Mouse (Mus musculus) hindbrain, embryonic 11.5 days (tissue): Measurements from ENCODE around the gene Scgb3a1. TPM values are rescaled to one million over a fixed set of nuclear protein-coding genes. Genes with fewer than 3 reads are reported as not detected.

Source experiments
- ATAC-seq: fragments of 200-750 bp; cut with Nextera tagmentation; 2 replicates; pipeline ENCODE4 v1.8.0; 2017; ENCODE audit warnings: mild to moderate bottlenecking, moderate TSS enrichment, moderate library complexity; ENCODE audit not compliant: low FRiP score
- DNase-seq: peaks from one replicate; pipeline ENCODE4 v3.0.0-alpha.2; 2015; ENCODE audit warnings: low spot score
- H3K27ac ChIP-seq: fragments of 300-500 bp; sonication (generic); 2 replicates; pipeline ENCODE4 v1.5.1; 2014; ENCODE audit warnings: mild to moderate bottlenecking, low read depth, low read length
- H3K27me3 ChIP-seq: fragments of 300-500 bp; sonication (generic); 2 replicates; pipeline ENCODE4 v1.6.1; 2014; ENCODE audit warnings: mild to moderate bottlenecking, low read length, moderate library complexity, mixed read lengths; ENCODE audit not compliant: control insufficient read depth, insufficient read depth
- H3K36me3 ChIP-seq: fragments of 300-500 bp; sonication (generic); 2 replicates; pipeline ENCODE4 v1.6.1; 2014; ENCODE audit warnings: mild to moderate bottlenecking, low read length, moderate library complexity, mixed read lengths; ENCODE audit not compliant: control insufficient read depth, insufficient read depth
- H3K4me1 ChIP-seq: fragments of 300-500 bp; sonication (generic); replicated peaks from 2 replicates; pipeline ENCODE4 v1.6.1; 2014; ENCODE audit warnings: low read length, mixed read lengths; ENCODE audit not compliant: control insufficient read depth, insufficient read depth
- H3K4me2 ChIP-seq: fragments of 300-500 bp; sonication (generic); replicated peaks from 2 replicates; pipeline ENCODE4 v1.6.1; 2014; ENCODE audit warnings: mild to moderate bottlenecking, low read depth, low read length
- H3K4me3 ChIP-seq: fragments of 300-500 bp; sonication (generic); 2 replicates; pipeline ENCODE4 v1.5.1; 2014; ENCODE audit warnings: low read depth, low read length
- H3K9ac ChIP-seq: fragments of 300-500 bp; sonication (generic); 2 replicates; pipeline ENCODE4 v1.6.1; 2014; ENCODE audit warnings: low read depth, low read length
- H3K9me3 ChIP-seq: fragments of 300-500 bp; sonication (generic); 2 replicates; pipeline ENCODE4 v1.6.1; 2016; ENCODE audit warnings: low read length; ENCODE audit not compliant: control insufficient read depth
- WGBS: fragments of 180-500 bp; shearing (Covaris S2); extraction: QIAGEN DNeasy Blood & Tissue Kit; methylation state at CpG from one replicate; pipeline ENCODE4 v1.1.7; 2014; 5-methylcytosine and 5-hydroxymethylcytosine counted together
- polyA plus RNA-seq: library from polyadenylated mRNA; unstranded; fragments of >200 nt; fragmentation: Nextera tagmentation; extraction: Ambion mirVana; gene quantifications from 2 replicates; pipeline ENCODE4 v1.2.1, GENCODE M21; 2014

The Scgb3a1 gene
- polyA plus RNA-seq, 1 experiment from 2014 or later = not detected

GRCm38 (mm10) chr11:49707834-49708233 is 44.4 kb downstream of the Scgb3a1 start:
- no peak overlapping the region for H3K4me3 ChIP-seq
- H3K27me3 ChIP-seq = no peaks in the 10 kb centered on the region
- 0 out of 2 replicates have a peak, but pooled peaks cover 5% of the 10 kb centered on the region for H3K36me3 ChIP-seq
- H3K4me2 ChIP-seq = no peak overlapping the region
- WGBS = 92% methylated on average over 2 of the region's 2 CpGs
- no peak overlapping the region for H3K27ac ChIP-seq
- ATAC-seq (no peak), DNase-seq (no peak)
- H3K9ac ChIP-seq = no peak overlapping the region
- H3K9me3 ChIP-seq = no peaks in the 10 kb centered on the region
- H3K4me1 ChIP-seq = no peaks in the 10 kb centered on the region; the same call in 1 of the 2 replicates

GRCm38 (mm10) chr11:49710664-49711063 is 47.3 kb downstream of the Scgb3a1 start:
- Histone ChIP-seq H3K4me1 (no peaks in the 10 kb centered on the region; the same call in 1 of the 2 replicates), H3K36me3 (0 out of 2 replicates have a peak, but pooled peaks cover 5% of the 10 kb centered on the region), H3K27me3 (no peaks in the 10 kb centered on the region), H3K27ac (no peak overlapping the region), H3K4me2 (peak overlapping the region; percentile 65), H3K4me3 (peak overlapping the region; percentile 98), H3K9ac (0 out of 2 replicates have a peak overlapping the region, but pooled peaks have one; percentile 8), H3K9me3 (no peaks in the 10 kb centered on the region)
- no peak for ATAC-seq
- WGBS = 77% methylated on average over 2 of the region's 2 CpGs
- no peak for DNase-seq

- no peaks in the 10 kb centered on the region; the same call in 1 of the 2 replicates for H3K4me1 ChIP-seq
- peak overlapping the region; percentile 93 for H3K27ac ChIP-seq
- H3K9ac ChIP-seq = peak overlapping the region; percentile 98
Observed at GRCm38 (mm10) chr11:49711981-49712554, 48.7 kb downstream of the Scgb3a1 start.

GRCm38 (mm10) chr11:49712555-49713335 is 49.3 kb downstream of the Scgb3a1 start, which contains the start of gene Cnot6:
Gene Cnot6, minus strand, starts transcription at chr11:49712723.
- DNase-seq = peak; percentile 99
- Histone ChIP-seq H3K27ac (peak within 1 kb of the TSS; percentile 93), H3K9me3 (no peaks in the 10 kb centered on the region), H3K4me1 (no peaks in the 10 kb centered on the region; the same call in 1 of the 2 replicates), H3K4me2 (peak within 1 kb of the TSS; percentile 65), H3K27me3 (no peaks in the 10 kb centered on the region), H3K9ac (peak within 1 kb of the TSS; percentile 98), H3K36me3 (no peaks in the 10 kb centered on the region), H3K4me3 (peak within 1 kb of the TSS; percentile 98)
- ATAC-seq = peak; percentile 96
- 2% methylated on average over 54 of the region's 65 CpGs for WGBS

More at GRCm38 (mm10) chr11:49711981-49712554, 48.7 kb downstream of the Scgb3a1 start:
- peak overlapping the region; percentile 98 for H3K4me3 ChIP-seq
- no peaks in the 10 kb centered on the region for H3K27me3 ChIP-seq
- under 1% methylated on average over 25 of the region's 70 CpGs for WGBS
- ATAC-seq = peak; percentile 73
- H3K36me3 ChIP-seq = no peaks in the 10 kb centered on the region
- peak; percentile 73 for DNase-seq
- peak overlapping the region; percentile 65 for H3K4me2 ChIP-seq
- H3K9me3 ChIP-seq = no peaks in the 10 kb centered on the region

- H3K9me3 ChIP-seq = no peaks in the 10 kb centered on the region
- H3K9ac ChIP-seq = peak overlapping the region; percentile 98
- H3K36me3 ChIP-seq = no peaks in the 10 kb centered on the region
- H3K27ac ChIP-seq = no peak overlapping the region
- no peaks in the 10 kb centered on the region for H3K27me3 ChIP-seq
- peak overlapping the region; percentile 98 for H3K4me3 ChIP-seq
- H3K4me1 ChIP-seq = no peaks in the 10 kb centered on the region; the same call in 1 of the 2 replicates
- WGBS = 42% methylated on average over 20 of the region's 20 CpGs
- DNase-seq = peak; percentile 41
- ATAC-seq = peak; percentile 31
- peak overlapping the region; percentile 51 for H3K4me2 ChIP-seq
Observed at GRCm38 (mm10) chr11:49713336-49714334, 50.2 kb downstream of the Scgb3a1 start.

Other genes starting within 250 kb of the Scgb3a1 start
- gene Olfr1389, start 240.5 kb upstream of the Scgb3a1 start, polyA plus RNA-seq = not detected in 2 replicates
- 0.07 TPM in 1 of 2 replicates, not detected in the other for gene Olfr1388, start 227.0 kb upstream of the Scgb3a1 start, polyA plus RNA-seq
- not detected in 2 replicates for gene Olfr1387, start 208.3 kb upstream of the Scgb3a1 start, polyA plus RNA-seq
- not detected in 2 replicates for gene Olfr1386, start 198.6 kb upstream of the Scgb3a1 start, polyA plus RNA-seq
- gene Olfr1385, start 174.5 kb upstream of the Scgb3a1 start, polyA plus RNA-seq = not detected in 2 replicates
- not detected in 2 replicates for gene Olfr1384, start 156.9 kb upstream of the Scgb3a1 start, polyA plus RNA-seq
- gene Olfr1383, start 144.0 kb upstream of the Scgb3a1 start, polyA plus RNA-seq = not detected in 2 replicates
- not detected in 2 replicates for gene Olfr1382, start 135.4 kb upstream of the Scgb3a1 start, polyA plus RNA-seq
- not detected in 2 replicates for gene Olfr1381, start 120.2 kb upstream of the Scgb3a1 start, polyA plus RNA-seq
- gene Olfr1380, start 106.7 kb upstream of the Scgb3a1 start, polyA plus RNA-seq = not detected in 2 replicates
- gene Flt4, start 54.3 kb upstream of the Scgb3a1 start, polyA plus RNA-seq = 3.0 and 3.1 TPM in 2 replicates
- gene Cnot6, start 49.1 kb downstream of the Scgb3a1 start, polyA plus RNA-seq = 60.5 and 65.3 TPM in 2 replicates
- gene Gfpt2, start 130.6 kb downstream of the Scgb3a1 start, polyA plus RNA-seq = 13.0 and 14.5 TPM in 2 replicates
- 49.3 and 52.9 TPM in 2 replicates for gene Mapk9, start 183.1 kb downstream of the Scgb3a1 start, polyA plus RNA-seq
- gene Rasgef1c, start 238.2 kb downstream of the Scgb3a1 start, polyA plus RNA-seq = 4.5 and 4.6 TPM in 2 replicates